Mouse (Mus musculus) lung, postnatal 0 days (tissue): ENCODE results near the gene Slc16a14. TPM values are rescaled to one million over a fixed set of nuclear protein-coding genes. Genes with fewer than 3 reads are reported as not detected.
A peak's percentile ranks its signal among the peaks of the same experiment; 100 is the strongest.

Source experiments
- ATAC-seq: fragments of 200-750 bp; cut with Nextera tagmentation; 2 replicates; pipeline ENCODE4 v1.8.0; 2017; ENCODE audit warnings: moderate library complexity
- DNase-seq: peaks from one replicate; pipeline ENCODE4 v3.0.0-alpha.2; 2016; ENCODE audit warnings: low spot score
- H3K27ac ChIP-seq: fragments of 300-500 bp; sonication (generic); 2 replicates; pipeline ENCODE4 v1.5.1; 2014; ENCODE audit warnings: antibody characterized with exemption, mild to moderate bottlenecking, low read length, mixed read lengths
- H3K27me3 ChIP-seq: fragments of 300-500 bp; sonication (generic); replicated peaks from 2 replicates; pipeline ENCODE4 v1.6.1; 2014; ENCODE audit warnings: low read length, mixed read lengths; ENCODE audit not compliant: insufficient read depth
- H3K36me3 ChIP-seq: fragments of 300-500 bp; sonication (generic); 2 replicates; pipeline ENCODE4 v1.6.1; 2014; ENCODE audit warnings: low read length, mixed read lengths; ENCODE audit not compliant: insufficient read depth
- H3K4me1 ChIP-seq: fragments of 300-500 bp; sonication (generic); 2 replicates; pipeline ENCODE4 v1.6.1; 2014; ENCODE audit warnings: antibody characterized with exemption, low read depth, low read length, mixed read lengths; ENCODE audit not compliant: insufficient read depth
- H3K4me2 ChIP-seq: fragments of 300-500 bp; sonication (generic); replicated peaks from 2 replicates; pipeline ENCODE4 v1.6.1; 2014; ENCODE audit warnings: low read depth, mild to moderate bottlenecking, low read length, moderate library complexity, mixed read lengths
- H3K4me3 ChIP-seq: fragments of 300-500 bp; sonication (generic); 2 replicates; pipeline ENCODE4 v1.5.1; 2014; ENCODE audit warnings: low read depth, low read length
- H3K9ac ChIP-seq: fragments of 300-500 bp; sonication (generic); replicated peaks from 2 replicates; pipeline ENCODE4 v1.6.1; 2014; ENCODE audit warnings: low read depth, mild to moderate bottlenecking
- H3K9me3 ChIP-seq: fragments of 300-500 bp; sonication (generic); 2 replicates; pipeline ENCODE4 v1.6.1; 2016; ENCODE audit warnings: low read length, mixed read lengths
- CTCF ChIP-seq: IDR thresholded peaks from 2 replicates; pipeline ENCODE4 v1.5.1; 2016; ENCODE audit warnings: antibody characterized with exemption, mild to moderate bottlenecking
- EP300 ChIP-seq: IDR thresholded peaks from 2 replicates; pipeline ENCODE4 v1.6.1; 2016; ENCODE audit warnings: antibody characterized with exemption, mild to moderate bottlenecking, control low read depth
- WGBS: fragments of 180-500 bp; shearing (Covaris S2); extraction: QIAGEN DNeasy Blood & Tissue Kit; methylation state at CpG from one replicate; pipeline ENCODE4 v1.1.7; 2014; 5-methylcytosine and 5-hydroxymethylcytosine counted together
- polyA plus RNA-seq: library from polyadenylated mRNA; unstranded; fragments of >200 nt; fragmentation: Nextera tagmentation; extraction: Ambion mirVana; gene quantifications from 2 replicates; pipeline ENCODE4 v1.2.1, GENCODE M21; 2015

The Slc16a14 gene
- polyA plus RNA-seq, 1 experiment from 2014 or later: 0.04 TPM

DNA sequence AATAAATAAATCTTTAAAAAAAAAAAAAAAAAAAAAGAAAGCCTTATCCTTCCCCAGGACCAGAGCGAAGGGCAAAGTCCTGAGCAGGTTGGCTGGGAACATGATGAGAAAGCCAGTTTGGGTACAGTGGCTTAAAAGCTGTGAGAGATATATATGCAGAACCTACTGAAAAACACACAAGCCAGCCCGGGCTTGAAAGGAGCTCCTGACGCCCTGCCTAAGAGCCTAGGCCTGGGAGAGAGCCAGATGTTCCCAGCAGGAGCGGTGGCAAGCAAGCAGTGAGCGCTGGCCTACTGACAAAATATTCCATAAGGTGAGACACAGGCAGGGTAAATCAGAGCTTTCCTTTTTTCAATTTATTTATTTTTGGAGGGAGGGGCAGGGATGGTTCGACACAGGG, 68.7 kb downstream of the Slc16a14 start:
- TF ChIP-seq CTCF: no peak
- no peak for TF ChIP-seq EP300
- Histone ChIP-seq H3K9me3 (no peaks in the 10 kb centered on the region), H3K9ac (no peak overlapping the region), H3K4me1 (no peaks in the 10 kb centered on the region), H3K27ac (no peak overlapping the region), H3K36me3 (no peaks in the 10 kb centered on the region), H3K4me3 (no peak overlapping the region), H3K4me2 (no peak overlapping the region), H3K27me3 (no peaks in the 10 kb centered on the region)
- DNase-seq (no peak), ATAC-seq (no peak)
- WGBS: 92% methylated on average over 6 of the region's 6 CpGs

DNA sequence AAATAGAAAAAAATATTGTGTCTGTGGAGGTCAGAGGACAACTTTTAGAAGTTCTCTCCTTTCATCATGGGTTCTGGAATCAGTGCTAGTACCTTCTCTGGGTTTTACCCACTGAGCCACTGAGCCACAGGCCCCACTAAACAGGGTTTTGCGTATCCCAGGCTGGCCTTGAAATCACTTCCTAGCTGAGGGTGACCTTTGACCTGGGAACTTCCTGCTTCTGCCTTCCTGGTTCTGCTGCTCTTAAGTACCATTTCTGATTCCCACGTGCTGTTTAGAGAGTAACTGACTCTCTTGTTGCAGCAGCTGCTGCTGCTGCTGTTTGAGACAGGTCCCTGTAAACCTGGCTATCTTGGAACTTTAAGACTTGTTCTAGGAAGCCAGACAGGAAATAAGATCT, 70.3 kb downstream of the Slc16a14 start:
- WGBS: 55% methylated on average over 2 of the region's 2 CpGs
- H3K27me3 ChIP-seq: no peaks in the 10 kb centered on the region
- DNase-seq: peak; percentile 22

GRCm38 (mm10) chr1:84861255-84861630, 73.7 kb downstream of the Slc16a14 start:
- no peak overlapping the region for H3K9ac ChIP-seq
- no peaks in the 10 kb centered on the region for H3K9me3 ChIP-seq
- WGBS: 72% methylated on average over 1 of the region's 1 CpGs
- DNase-seq: no peak
- no peaks in the 10 kb centered on the region for H3K27me3 ChIP-seq
- ATAC-seq: no peak
- no peak overlapping the region for H3K4me3 ChIP-seq
- no peak overlapping the region for H3K27ac ChIP-seq
- no peaks in the 10 kb centered on the region for H3K36me3 ChIP-seq
- no peak overlapping the region for H3K4me2 ChIP-seq
- TF ChIP-seq EP300 (no peak), CTCF (no peak)
- no peaks in the 10 kb centered on the region for H3K4me1 ChIP-seq

More for the DNA sequence above, 70.3 kb downstream of the Slc16a14 start:
- no peak overlapping the region for H3K27ac ChIP-seq
- TF ChIP-seq EP300 (no peak), CTCF (no peak)
- no peaks in the 10 kb centered on the region for H3K9me3 ChIP-seq
- H3K4me2 ChIP-seq: no peak overlapping the region
- H3K36me3 ChIP-seq: no peaks in the 10 kb centered on the region
- no peak overlapping the region for H3K9ac ChIP-seq
- no peak overlapping the region for H3K4me3 ChIP-seq
- H3K4me1 ChIP-seq: no peaks in the 10 kb centered on the region
- no peak for ATAC-seq

DNA sequence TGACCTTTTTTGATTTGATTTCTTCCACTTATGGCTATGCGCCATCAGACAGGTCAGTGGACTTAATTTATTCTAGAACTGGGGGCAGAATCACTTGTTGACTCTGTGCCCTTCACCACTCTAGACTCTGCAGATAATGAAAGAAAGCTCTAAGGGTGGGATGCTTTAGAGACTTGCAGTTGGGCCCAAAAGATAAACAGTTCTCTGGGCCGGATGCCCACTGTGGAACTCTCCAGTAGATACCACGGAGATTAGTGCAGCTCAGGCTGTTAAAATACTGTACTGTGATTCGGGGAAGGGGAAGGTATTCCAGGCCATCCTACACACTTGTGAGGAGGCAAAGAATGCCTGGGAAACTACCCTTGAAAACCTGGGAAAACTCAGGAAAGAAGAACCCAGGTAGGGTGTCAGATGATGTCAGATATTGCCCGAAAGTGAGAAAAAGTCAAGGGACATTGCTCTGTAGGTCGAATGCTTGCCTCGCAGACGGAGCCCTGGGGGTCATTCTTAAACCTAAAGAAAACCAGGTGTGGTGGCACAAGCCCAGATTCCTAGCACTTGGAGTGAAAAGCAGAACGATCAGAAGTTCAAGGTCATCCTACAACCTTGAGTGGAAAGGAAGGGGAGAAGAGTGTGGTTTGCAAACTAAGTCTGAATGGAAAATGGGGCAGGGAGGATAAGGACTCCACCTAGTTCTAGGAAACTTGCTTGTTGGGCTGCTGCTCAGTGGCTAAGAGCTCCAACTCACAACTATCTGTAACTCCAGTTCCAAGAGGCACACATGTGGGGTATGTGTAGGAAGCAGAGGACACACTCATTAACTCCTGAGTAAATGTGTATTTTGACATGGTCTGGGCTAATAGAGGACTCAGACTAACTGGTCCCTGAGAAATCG, 74.3 kb downstream of the Slc16a14 start:
- H3K4me3 ChIP-seq: no peak overlapping the region
- no peaks in the 10 kb centered on the region for H3K36me3 ChIP-seq
- DNase-seq (no peak), ATAC-seq (no peak)
- H3K4me1 ChIP-seq: no peaks in the 10 kb centered on the region
- H3K9me3 ChIP-seq: no peaks in the 10 kb centered on the region
- H3K27ac ChIP-seq: no peak overlapping the region
- TF ChIP-seq EP300: no peak
- TF ChIP-seq CTCF: no peak
- no peak overlapping the region for H3K4me2 ChIP-seq
- WGBS: 65% methylated on average over 10 of the region's 10 CpGs
- no peaks in the 10 kb centered on the region for H3K27me3 ChIP-seq
- H3K9ac ChIP-seq: no peak overlapping the region

DNA sequence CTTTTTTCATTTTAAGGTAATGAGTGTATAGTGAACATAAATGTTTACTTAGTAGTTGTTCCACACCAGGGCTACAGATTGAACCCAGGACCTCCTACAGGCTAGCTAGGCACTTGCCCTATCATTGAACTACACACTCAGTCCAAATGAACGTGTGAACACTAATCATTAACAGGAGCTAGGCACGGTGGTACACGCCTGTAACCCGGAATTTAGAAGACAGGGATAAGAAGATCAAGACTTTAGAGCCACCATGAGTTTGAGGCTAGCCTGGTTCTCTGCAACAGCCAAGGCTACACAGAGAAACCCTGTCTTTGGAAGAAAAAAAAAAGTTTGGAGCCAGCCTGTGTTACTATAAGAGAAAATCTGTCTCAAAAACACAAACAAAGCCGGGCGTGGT, 75.3 kb downstream of the Slc16a14 start:
- Histone ChIP-seq H3K36me3 (no peaks in the 10 kb centered on the region), H3K4me3 (no peak overlapping the region), H3K9ac (no peak overlapping the region), H3K4me2 (no peak overlapping the region), H3K27ac (no peak overlapping the region), H3K9me3 (no peaks in the 10 kb centered on the region), H3K4me1 (no peaks in the 10 kb centered on the region), H3K27me3 (no peaks in the 10 kb centered on the region)
- DNase-seq (no peak), ATAC-seq (no peak)
- 82% methylated on average over 6 of the region's 6 CpGs for WGBS
- TF ChIP-seq CTCF: no peak
- no peak for TF ChIP-seq EP300

Other genes with a start within 250 kb of the Slc16a14 start
- 0.48 and 0.56 TPM in 2 replicates for gene Dner, start 238.9 kb downstream of the Slc16a14 start, polyA plus RNA-seq
- gene Fbxo36, start 95.3 kb downstream of the Slc16a14 start, polyA plus RNA-seq: 23.6 and 24.1 TPM in 2 replicates
- 26.6 and 31.2 TPM in 2 replicates for gene Trip12, start 94.6 kb downstream of the Slc16a14 start, polyA plus RNA-seq
- gene Gm10553, start 165.0 kb upstream of the Slc16a14 start, polyA plus RNA-seq: not detected in 2 replicates
- gene A530032D15Rik, start 174.7 kb upstream of the Slc16a14 start, polyA plus RNA-seq: 0.11 and 0.20 TPM in 2 replicates